Mouse (Mus musculus): Measurements from ENCODE around the gene Serpina3n.

- TF ChIP-seq CTCF (IDR thresholded peaks at IDR 0.05; ENCODE audit: low read depth, low read length), result no peak
- TF ChIP-seq GATA1 (IDR thresholded peaks at IDR 0.05; ENCODE audit: borderline replicate concordance, low read length), result no peak
- no peak for TF ChIP-seq TAL1 (conservative IDR thresholded peaks at IDR 0.05; ENCODE audit: low read depth, low read length)
Observed at GRCm38 (mm10) chr12:104440087-104440760, 33.7 kb downstream of the Serpina3n start.
